ENCODE assay signal across 19 mouse cellular contexts in the genomic region with DNA sequence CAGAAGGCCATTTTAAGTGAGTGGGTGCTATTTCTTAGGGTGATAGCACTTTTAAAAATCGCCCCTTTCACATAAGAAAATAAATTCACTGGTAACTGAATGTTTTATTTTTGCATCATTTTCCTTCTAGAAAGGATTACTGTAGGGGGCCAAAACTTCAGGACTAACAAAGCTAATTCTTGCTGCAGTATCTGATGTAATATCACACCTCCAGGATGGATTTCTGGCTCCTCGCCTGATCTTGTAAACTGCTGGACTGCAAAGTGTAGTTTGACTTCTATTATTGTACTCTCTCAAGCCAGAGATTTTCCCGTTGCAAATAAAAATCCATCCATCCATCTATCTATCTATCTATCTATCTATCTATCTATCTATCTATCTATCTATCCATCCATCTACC.
DNase-seq lines count a peak whose midpoint lies in the region; ATAC-seq and TF ChIP-seq lines count a peak whose summit lies in the region.
"Had no signal": no experiment of that assay in that cellular context is flagged by ENCODE, and none has a peak within 500 bp of the region (broad histone marks: within the 10 kb centered on the region; RNA-seq: fewer than 3 reads in every experiment).

No protein-coding gene starts in this region.

- no peak overlapping the region for H3K27ac ChIP-seq in lung, embryonic 14.5 days (ENCODE audit: low read depth)
- H3K27ac ChIP-seq: embryonic facial prominence, embryonic 10.5 days; embryonic facial prominence, embryonic 12.5 days; forebrain, embryonic 13.5 days; forebrain, embryonic 15.5 days had no signal

- DNase-seq in lung, embryonic 14.5 days: peak; percentile 59
- no peak for DNase-seq in lung, postnatal 4 days
- peak; percentile 22 for DNase-seq in brain, adult 2 months (ENCODE audit: low read depth, low spot score)
- DNase-seq in lung, postnatal 10 days: peak; percentile 43
- peak; percentile 56 for DNase-seq in lung, postnatal 36 days
- no peak for DNase-seq in left cerebral cortex, postnatal 36 days (ENCODE audit: low spot score in 2 of 2)
- DNase-seq in gastrocnemius, postnatal 25 days: no peak
- DNase-seq: adrenal gland, adult 2 months; adrenal gland, postnatal 10 days; adrenal gland, postnatal 25 days; cerebellum, adult 11-12 months; cerebellum, adult 2 months; cerebellum, adult 9-10 months; cerebellum, postnatal 10 days; cerebellum, postnatal 25 days had no signal

- no peak overlapping the region for H3K9ac ChIP-seq in lung, embryonic 14.5 days
- H3K9ac ChIP-seq: embryonic facial prominence, embryonic 12.5 days; forebrain, embryonic 13.5 days; forebrain, embryonic 15.5 days had no signal

- H3K4me1 ChIP-seq in lung, embryonic 14.5 days (ENCODE audit: insufficient read depth): no peaks in the 10 kb centered on the region
- H3K4me1 ChIP-seq: embryonic facial prominence, embryonic 10.5 days; embryonic facial prominence, embryonic 12.5 days had no signal

- no peak overlapping the region for H3K4me3 ChIP-seq in lung, embryonic 14.5 days (ENCODE audit: low read depth, low read length)
- H3K4me3 ChIP-seq: embryonic facial prominence, embryonic 10.5 days; embryonic facial prominence, embryonic 12.5 days; forebrain, embryonic 13.5 days; forebrain, embryonic 15.5 days had no signal

- ATAC-seq in lung, embryonic 14.5 days (ENCODE audit: insufficient read depth): no peak
- ATAC-seq: forebrain, embryonic 13.5 days; forebrain, embryonic 15.5 days had no signal

- intact Hi-C loops in left cerebral cortex, postnatal 36 days (cut with DNase I): loop anchor here (10.0 kb wide), 1 partner anchor 99 kb away; no protein-coding TSS in a partner anchor

- no peaks in the 10 kb centered on the region; the same call in 1 of the 2 replicates for H3K9me3 ChIP-seq in lung, embryonic 14.5 days (ENCODE audit: low read depth, low read length)
- H3K9me3 ChIP-seq: embryonic facial prominence, embryonic 10.5 days; embryonic facial prominence, embryonic 12.5 days; forebrain, embryonic 13.5 days; forebrain, embryonic 15.5 days had no signal

- 67% methylated on average over 3 of the region's 3 CpGs for WGBS in lung, embryonic 14.5 days

- no peak overlapping the region for H3K4me2 ChIP-seq in lung, embryonic 14.5 days
- H3K4me2 ChIP-seq: embryonic facial prominence, embryonic 12.5 days; forebrain, embryonic 13.5 days; forebrain, embryonic 15.5 days had no signal

- no peaks in the 10 kb centered on the region for H3K27me3 ChIP-seq in lung, embryonic 14.5 days (ENCODE audit: insufficient read depth, low read length)
- H3K27me3 ChIP-seq: embryonic facial prominence, embryonic 12.5 days; forebrain, embryonic 13.5 days; forebrain, embryonic 15.5 days had no signal

- TF ChIP-seq CTCF in lung, embryonic 14.5 days (IDR thresholded peaks at IDR 0.05; ENCODE audit: low read depth): no peak

- no peaks in the 10 kb centered on the region for H3K36me3 ChIP-seq in lung, embryonic 14.5 days (ENCODE audit: insufficient read depth)
- H3K36me3 ChIP-seq: embryonic facial prominence, embryonic 10.5 days; embryonic facial prominence, embryonic 12.5 days; forebrain, embryonic 15.5 days had no signal

Comparison
In these comparisons a context has a peak if more than half of its experiments do, and no peak if none do; other contexts are left out.
1. DNase-seq: peak in lung, embryonic 14.5 days (single experiment), brain, adult 2 months (single experiment), lung, postnatal 10 days (single experiment) and lung, postnatal 36 days (single experiment); none in lung, postnatal 4 days (0 of 2), left cerebral cortex, postnatal 36 days (0 of 2) and gastrocnemius, postnatal 25 days (single experiment).